In the genomic region with DNA sequence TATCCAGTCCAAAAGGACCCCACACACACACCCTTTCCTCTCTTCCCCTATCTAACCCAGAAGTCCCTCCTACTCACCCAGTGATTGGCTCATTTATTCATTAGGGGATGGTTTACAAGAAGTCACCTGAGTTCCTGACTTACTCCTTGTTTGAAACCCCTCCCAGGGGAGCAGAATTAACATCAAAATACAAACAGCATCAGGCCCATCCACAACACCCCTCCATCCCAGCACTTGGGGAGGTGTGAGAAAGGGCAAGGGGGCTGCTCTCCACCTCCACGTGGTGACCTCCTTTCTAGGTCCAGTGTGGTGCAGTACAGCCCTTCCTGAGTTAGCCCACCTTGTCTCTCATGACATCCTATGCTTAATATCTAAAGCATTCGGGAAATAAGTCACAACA, we compare ENCODE assay signal across 30 mouse cellular contexts. TPM values are rescaled to one million over a fixed set of nuclear protein-coding genes. Genes with fewer than 3 reads are reported as not detected.
"Had no signal": no experiment of that assay in that cellular context is flagged by ENCODE, and none has a peak within 500 bp of the region (broad histone marks: within the 10 kb centered on the region; RNA-seq: fewer than 3 reads in every experiment).

No protein-coding gene starts in this region.

- H3K27me3 ChIP-seq: limb, embryonic 13.5 days; liver, embryonic 12.5 days; liver, embryonic 15.5 days; lung, embryonic 15.5 days; megakaryocyte, embryonic 14.5 days; midbrain, embryonic 13.5 days; stomach, embryonic 15.5 days had no signal

- H3K9ac ChIP-seq: limb, embryonic 13.5 days; liver, embryonic 12.5 days; liver, embryonic 15.5 days; lung, embryonic 15.5 days; midbrain, embryonic 13.5 days; stomach, embryonic 15.5 days had no signal

- DNase-seq: kidney, adult 9 months; kidney, postnatal 14 days; kidney, postnatal 4 days; layer of hippocampus, adult 9-11 months; liver; lung, adult 18-20 months; lung, postnatal 10 days; lung, postnatal 36 days; right cerebral cortex, adult 18-20 months; right cerebral cortex, postnatal 25 days; spleen, adult 18-20 months; thymus, postnatal 25 days had no signal

- H3K4me1 ChIP-seq: limb, embryonic 10.5 days; limb, embryonic 13.5 days; liver, embryonic 15.5 days; lung, embryonic 15.5 days; midbrain, embryonic 10.5 days; midbrain, embryonic 13.5 days; stomach, embryonic 15.5 days had no signal

- H3K4me2 ChIP-seq: limb, embryonic 13.5 days; liver, embryonic 12.5 days; liver, embryonic 15.5 days; lung, embryonic 15.5 days; midbrain, embryonic 13.5 days; stomach, embryonic 15.5 days had no signal

- H3K9me3 ChIP-seq: limb, embryonic 10.5 days; limb, embryonic 13.5 days; liver, embryonic 12.5 days; liver, embryonic 15.5 days; lung, embryonic 15.5 days; megakaryocyte, embryonic 14.5 days; midbrain, embryonic 10.5 days; midbrain, embryonic 13.5 days; stomach, embryonic 15.5 days had no signal

- H3K4me3 ChIP-seq: limb, embryonic 10.5 days; limb, embryonic 13.5 days; liver, embryonic 12.5 days; liver, embryonic 15.5 days; lung, embryonic 15.5 days; megakaryocyte, embryonic 14.5 days; midbrain, embryonic 10.5 days; midbrain, embryonic 13.5 days; stomach, embryonic 15.5 days had no signal

- ATAC-seq: liver, embryonic 12.5 days; midbrain, embryonic 13.5 days; midbrain, embryonic 16.5 days had no signal

- H3K27ac ChIP-seq: limb, embryonic 10.5 days; limb, embryonic 13.5 days; liver, embryonic 12.5 days; liver, embryonic 15.5 days; lung, embryonic 15.5 days; midbrain, embryonic 10.5 days; midbrain, embryonic 13.5 days; stomach, embryonic 15.5 days had no signal

RNA-seq across cellular contexts. Expression of gene Gm13420, which starts 22.0 kb away (rescaled TPM):
- polyA plus RNA-seq: limb, embryonic 13.5 days; midbrain, embryonic 10.5 days; neural tube, embryonic 11.5 days; thymus, postnatal 0 days had no signal

RNA-seq across cellular contexts. Expression of gene Gm13547, which starts 29.6 kb away (rescaled TPM):
- total RNA-seq: layer of hippocampus, adult 18-20 months; layer of hippocampus, postnatal 25 days; left cerebral cortex, adult 18-20 months; left cerebral cortex, postnatal 25 days had no signal
- polyA plus RNA-seq: kidney, embryonic 16.5 days; liver, embryonic 12.5 days; liver, embryonic 15.5 days; lung, embryonic 15.5 days; midbrain, embryonic 16.5 days; neural tube, embryonic 11.5 days; neural tube, embryonic 14.5 days; stomach, embryonic 15.5 days; thymus, postnatal 0 days had no signal
